Mouse (Mus musculus) kidney, adult 10 weeks (tissue): ENCODE data around the gene Adra2c. TPM values are rescaled to one million over a fixed set of nuclear protein-coding genes. Genes with fewer than 3 reads are reported as not detected.

Source experiments
- polyA plus RNA-seq: library from polyadenylated mRNA; stranded (reverse); fragments of 350-450 nt; fragmentation: Illumina TruSeq; extraction: RNeasy Lipid Tissue Mini Kit (QIAGEN cat#74804); gene quantifications from one replicate; pipeline ENCODE4 v1.2.3, GENCODE M21; 2014; ENCODE audit warnings: low read depth, low replicate concordance

The Adra2c gene
- polyA plus RNA-seq: not detected

GRCm38 (mm10) chr5:35278019-35278418 is at the start of gene Adra2c:
TSS of gene Adra2c (plus strand) at chr5:35278319.

Other genes with a start within 250 kb of the Adra2c start
- not detected for gene Hgfac, start 236.8 kb upstream of the Adra2c start, polyA plus RNA-seq
- not detected for gene Dok7, start 221.6 kb upstream of the Adra2c start, polyA plus RNA-seq
- 60.4 TPM for gene Lrpap1, start 172.6 kb upstream of the Adra2c start, polyA plus RNA-seq
- not detected for gene Hmx1, start 110.8 kb downstream of the Adra2c start, polyA plus RNA-seq
- gene Cpz, start 247.4 kb downstream of the Adra2c start, polyA plus RNA-seq: not detected